In genomic region chr3:116722980-116723379, GRCm38 (mm10) we compare ENCODE assay signal across 25 mouse cellular contexts. TPM values are rescaled to one million over a fixed set of nuclear protein-coding genes. Genes with fewer than 3 reads are reported as not detected.
DNase-seq lines count a peak whose midpoint lies in the region; ATAC-seq lines count a peak whose summit lies in the region.
"Had no signal": no experiment of that assay in that cellular context is flagged by ENCODE, and none has a peak within 500 bp of the region (broad histone marks: within the 10 kb centered on the region; RNA-seq: fewer than 3 reads in every experiment).

No protein-coding gene starts in this region.

- H3K27me3 ChIP-seq in embryonic facial prominence, embryonic 14.5 days (replicated peaks; ENCODE audit: control insufficient read depth, insufficient read depth, low read length): no peaks in the 10 kb centered on the region
- H3K27me3 ChIP-seq in embryonic facial prominence, embryonic 10.5 days (replicated peaks; ENCODE audit: low read depth, poor library complexity, severe bottlenecking): no peaks in the 10 kb centered on the region
- no peaks in the 10 kb centered on the region for H3K27me3 ChIP-seq in lung, embryonic 16.5 days (ENCODE audit: control insufficient read depth, insufficient read depth, low read depth, low read length)
- H3K27me3 ChIP-seq: intestine, embryonic 15.5 days; neural tube, embryonic 15.5 days had no signal

- no peak overlapping the region for H3K4me3 ChIP-seq in embryonic facial prominence, embryonic 14.5 days (ENCODE audit: low read depth, low read length)
- no peak overlapping the region for H3K4me3 ChIP-seq in embryonic facial prominence, embryonic 10.5 days
- H3K4me3 ChIP-seq in lung, embryonic 16.5 days (ENCODE audit: low read length): no peak overlapping the region
- H3K4me3 ChIP-seq: forebrain, embryonic 12.5 days; intestine, embryonic 15.5 days; left cerebral cortex, adult 2 months; neural tube, embryonic 15.5 days had no signal

- no peaks in the 10 kb centered on the region for H3K4me1 ChIP-seq in embryonic facial prominence, embryonic 14.5 days (ENCODE audit: control insufficient read depth, insufficient read depth, low read length)
- H3K4me1 ChIP-seq in embryonic facial prominence, embryonic 10.5 days: peaks cover 6% of the 10 kb centered on the region
- H3K4me1 ChIP-seq in lung, embryonic 16.5 days (replicated peaks; ENCODE audit: control insufficient read depth, insufficient read depth, low read length): peaks cover 7% of the 10 kb centered on the region; the same call in 1 of the 2 replicates
- H3K4me1 ChIP-seq: forebrain, embryonic 12.5 days; neural tube, embryonic 15.5 days had no signal

- H3K4me2 ChIP-seq in embryonic facial prominence, embryonic 14.5 days (ENCODE audit: low read depth, low read length): no peak overlapping the region
- H3K4me2 ChIP-seq in lung, embryonic 16.5 days (ENCODE audit: low read depth, low read length): no peak overlapping the region
- H3K4me2 ChIP-seq: forebrain, embryonic 12.5 days; hindbrain, embryonic 14.5 days; intestine, embryonic 15.5 days; liver, embryonic 11.5 days; neural tube, embryonic 15.5 days had no signal

- DNase-seq in embryonic facial prominence, embryonic 14.5 days (ENCODE audit: low spot score): peak; percentile 36
- DNase-seq in embryonic facial prominence, embryonic 10.5 days (ENCODE audit: low spot score): no peak
- no peak for DNase-seq in lung, postnatal 4 days
- peak; percentile 54 for DNase-seq in lung, postnatal 25 days (ENCODE audit: low spot score)
- DNase-seq in adrenal gland, postnatal 25 days: no peak
- no peak for DNase-seq in cerebellum, adult 11 months
- no peak for DNase-seq in T-cell, adult 2 months (ENCODE audit: low spot score)
- DNase-seq: adrenal gland, postnatal 14 days; cerebellum, adult 2 months; heart, adult 18-20 months; heart, postnatal 36 days; spleen, adult 18-20 months had no signal

- no peak overlapping the region for H3K27ac ChIP-seq in embryonic facial prominence, embryonic 14.5 days (replicated peaks; ENCODE audit: low read depth, low read length)
- no peak overlapping the region for H3K27ac ChIP-seq in embryonic facial prominence, embryonic 10.5 days (replicated peaks)
- no peak overlapping the region for H3K27ac ChIP-seq in lung, embryonic 16.5 days (ENCODE audit: low read length)
- H3K27ac ChIP-seq: forebrain, embryonic 12.5 days; hindbrain, embryonic 14.5 days; intestine, embryonic 15.5 days; left cerebral cortex, adult 2 months; neural tube, embryonic 15.5 days had no signal

- H3K9ac ChIP-seq in embryonic facial prominence, embryonic 14.5 days (ENCODE audit: low read depth, low read length): no peak overlapping the region
- no peak overlapping the region for H3K9ac ChIP-seq in lung, embryonic 16.5 days (ENCODE audit: low read length)
- H3K9ac ChIP-seq: forebrain, embryonic 12.5 days; hindbrain, embryonic 14.5 days; intestine, embryonic 15.5 days; neural tube, embryonic 15.5 days had no signal

- WGBS in embryonic facial prominence, embryonic 14.5 days: 67% methylated on average over 4 of the region's 4 CpGs
- WGBS in embryonic facial prominence, embryonic 10.5 days: 77% methylated on average over 4 of the region's 4 CpGs
- 50% methylated on average over 4 of the region's 4 CpGs for WGBS in lung, embryonic 16.5 days

- no peaks in the 10 kb centered on the region for H3K9me3 ChIP-seq in embryonic facial prominence, embryonic 14.5 days (ENCODE audit: control insufficient read depth, low read length)
- no peaks in the 10 kb centered on the region for H3K9me3 ChIP-seq in embryonic facial prominence, embryonic 10.5 days
- H3K9me3 ChIP-seq in lung, embryonic 16.5 days (ENCODE audit: control insufficient read depth, low read length): no peaks in the 10 kb centered on the region
- H3K9me3 ChIP-seq: forebrain, embryonic 12.5 days; intestine, embryonic 15.5 days; neural tube, embryonic 15.5 days had no signal

- ATAC-seq in embryonic facial prominence, embryonic 14.5 days (ENCODE audit: low read depth): no peak
- ATAC-seq in lung, embryonic 16.5 days (ENCODE audit: low read depth): peak; percentile 80
- ATAC-seq: midbrain, embryonic 16.5 days had no signal

- no peaks in the 10 kb centered on the region for H3K36me3 ChIP-seq in embryonic facial prominence, embryonic 14.5 days (ENCODE audit: control insufficient read depth, insufficient read depth, low read length)
- H3K36me3 ChIP-seq in embryonic facial prominence, embryonic 10.5 days (replicated peaks): no peaks in the 10 kb centered on the region
- H3K36me3 ChIP-seq in lung, embryonic 16.5 days (ENCODE audit: control insufficient read depth, insufficient read depth, low read length): no peaks in the 10 kb centered on the region
- H3K36me3 ChIP-seq: forebrain, embryonic 12.5 days; intestine, embryonic 15.5 days; neural tube, embryonic 15.5 days had no signal

RNA-seq across cellular contexts. Expression of gene Slc35a3, which starts 10.3 kb away (rescaled TPM):
- polyA plus RNA-seq in embryonic facial prominence, embryonic 14.5 days (2014; fragmentation: Nextera tagmentation; extraction: Ambion mirVana): 9.4 and 9.8 TPM in 2 replicates
- 7.8 and 8.7 TPM in 2 replicates for polyA plus RNA-seq in embryonic facial prominence, embryonic 10.5 days (2016; fragmentation: Nextera tagmentation; extraction: Ambion mirVana)
- polyA plus RNA-seq in lung, embryonic 16.5 days (2015; fragmentation: Nextera tagmentation; extraction: Ambion mirVana): 15.4 and 16.5 TPM in 2 replicates
- total RNA-seq in adrenal gland, postnatal 25 days (2021): 24.5 and 29.5 TPM in 2 replicates

RNA-seq across cellular contexts. Expression of gene Gm43191, which starts 41.9 kb away (rescaled TPM):
- polyA plus RNA-seq in embryonic facial prominence, embryonic 14.5 days (2014; fragmentation: Nextera tagmentation; extraction: Ambion mirVana): not detected in 2 replicates
- polyA plus RNA-seq in embryonic facial prominence, embryonic 10.5 days (2016; fragmentation: Nextera tagmentation; extraction: Ambion mirVana): not detected in 2 replicates
- not detected in 2 replicates for polyA plus RNA-seq in lung, embryonic 16.5 days (2015; fragmentation: Nextera tagmentation; extraction: Ambion mirVana)
- total RNA-seq in adrenal gland, postnatal 25 days (2021): 0.61 TPM in 1 of 2 replicates, not detected in the other
- total RNA-seq: adrenal gland, postnatal 14 days; heart, adult 18-20 months; heart, postnatal 36 days; megakaryocyte-erythroid progenitor cell, adult 5-6 weeks had no signal
- polyA plus RNA-seq: cerebellum, adult 2 months; forebrain, embryonic 12.5 days; frontal cortex, adult 2 months; heart, embryonic 14.5 days; hindbrain, embryonic 14.5 days; intestine, embryonic 15.5 days; limb, embryonic 11.5 days; midbrain, embryonic 16.5 days; neural tube, embryonic 15.5 days; thymus, postnatal 0 days had no signal

Comparison
In these comparisons a context has a peak if more than half of its experiments do, and no peak if none do; other contexts are left out.
1. DNase-seq: peak in embryonic facial prominence, embryonic 14.5 days (single experiment) and lung, postnatal 25 days (single experiment); none in embryonic facial prominence, embryonic 10.5 days (single experiment), lung, postnatal 4 days (0 of 2), adrenal gland, postnatal 25 days (single experiment), cerebellum, adult 11 months (single experiment) and T-cell, adult 2 months (single experiment).